Mouse (Mus musculus) forebrain, embryonic 11.5 days (tissue): ENCODE measurements at regions not wholly inside any gene's neighbourhood (a gene's known extent, or its start where the extent isn't known, plus 50 kb on each side); places are given as distances from the start of the nearest gene placed in this dataset.

ENCODE experiments used
- ATAC-seq: fragments of 200-750 bp; cut with Nextera tagmentation; replicated peaks from 2 replicates; pipeline ENCODE4 v1.8.0; 2017; ENCODE audit warnings: moderate TSS enrichment; ENCODE audit not compliant: low FRiP score
- DNase-seq: peaks from one replicate; pipeline ENCODE4 v3.0.0-alpha.2; 2017; ENCODE audit warnings: low spot score
- H3K27ac ChIP-seq: fragments of 300-500 bp; sonication (generic); 2 replicates; pipeline ENCODE4 v1.5.1; 2014; ENCODE audit warnings: low read depth, low read length
- H3K27me3 ChIP-seq: fragments of 300-500 bp; sonication (generic); 2 replicates; pipeline ENCODE4 v1.6.1; 2014; ENCODE audit warnings: mild to moderate bottlenecking, low read length, mixed read lengths; ENCODE audit not compliant: control insufficient read depth, insufficient read depth
- H3K36me3 ChIP-seq: fragments of 300-500 bp; sonication (generic); 2 replicates; pipeline ENCODE4 v1.6.1; 2014; ENCODE audit warnings: mild to moderate bottlenecking, low read length, moderate library complexity, mixed read lengths; ENCODE audit not compliant: control insufficient read depth, insufficient read depth
- H3K4me1 ChIP-seq: fragments of 300-500 bp; sonication (generic); replicated peaks from 2 replicates; pipeline ENCODE4 v1.6.1; 2014; ENCODE audit warnings: low read length, mixed read lengths; ENCODE audit not compliant: control insufficient read depth, insufficient read depth
- H3K4me2 ChIP-seq: fragments of 300-500 bp; sonication (generic); 2 replicates; pipeline ENCODE4 v1.6.1; 2014; ENCODE audit warnings: low read depth, mild to moderate bottlenecking, low read length, moderate library complexity, mixed read lengths; ENCODE audit not compliant: severe bottlenecking
- H3K4me3 ChIP-seq: fragments of 300-500 bp; sonication (generic); 2 replicates; pipeline ENCODE4 v1.5.1; 2014; ENCODE audit warnings: low read depth, low read length
- H3K9ac ChIP-seq: fragments of 300-500 bp; sonication (generic); 2 replicates; pipeline ENCODE4 v1.6.1; 2014; ENCODE audit warnings: low read length
- H3K9me3 ChIP-seq: fragments of 300-500 bp; sonication (generic); 2 replicates; pipeline ENCODE4 v1.6.1; 2016; ENCODE audit warnings: low read length, mixed read lengths; ENCODE audit not compliant: control insufficient read depth
- WGBS: fragments of 180-500 bp; shearing (Covaris S2); extraction: QIAGEN DNeasy Blood & Tissue Kit; methylation state at CpG from one replicate; pipeline ENCODE4 v1.1.7; 2014; 5-methylcytosine and 5-hydroxymethylcytosine counted together

DNA sequence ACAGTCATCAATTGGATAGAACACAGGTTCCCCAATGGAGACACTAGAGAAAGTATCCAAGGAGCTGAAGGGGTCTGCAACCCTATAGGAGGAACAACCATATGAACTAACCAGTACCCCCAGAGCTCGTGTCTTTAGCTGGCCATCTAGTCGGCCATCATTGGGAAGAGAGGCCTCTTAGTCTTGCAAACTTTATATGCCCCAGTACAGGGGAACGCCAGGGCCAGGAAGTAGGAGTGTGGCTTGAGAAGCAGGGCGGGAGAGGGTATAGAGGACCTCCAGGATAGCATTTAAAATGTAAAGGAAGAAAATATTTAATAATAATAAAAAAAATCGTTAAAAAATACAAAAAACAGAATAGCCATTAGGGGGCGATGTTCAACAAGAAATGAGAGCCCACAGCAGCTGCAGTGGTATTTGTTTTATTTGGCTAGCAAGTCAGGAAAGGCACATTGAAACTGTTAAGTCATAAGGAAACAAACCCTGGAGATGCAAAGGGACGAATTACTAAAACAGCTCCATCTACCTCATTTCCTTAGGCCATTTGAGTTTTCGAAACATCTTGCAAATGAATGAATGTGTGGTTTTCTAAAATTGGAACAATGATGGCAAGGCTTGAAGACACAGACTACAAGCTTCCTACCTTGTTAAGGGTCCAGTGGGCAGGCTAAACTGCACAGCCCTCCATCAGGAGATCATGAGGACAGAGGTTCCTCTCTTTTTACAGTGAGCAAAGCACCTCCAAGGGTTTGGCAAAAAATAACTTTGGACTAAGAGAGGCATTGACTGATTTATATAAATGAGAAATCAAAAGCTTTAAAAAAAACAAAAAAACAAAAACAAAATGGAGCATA is 350.7 kb upstream of the Rasa1 start:
- Histone ChIP-seq H3K9me3 (no peaks in the 10 kb centered on the region), H3K27me3 (no peaks in the 10 kb centered on the region), H3K4me2 (no peak overlapping the region), H3K9ac (no peak overlapping the region), H3K27ac (no peak overlapping the region), H3K4me3 (no peak overlapping the region), H3K4me1 (no peaks in the 10 kb centered on the region), H3K36me3 (no peaks in the 10 kb centered on the region)
- 34% methylated on average over 8 of the region's 8 CpGs for WGBS
- DNase-seq (no peak), ATAC-seq (peak; percentile 59; the same call in 1 of the 2 replicates)

GRCm38 (mm10) chr13:85629506-85630175 is 340.7 kb upstream of the Rasa1 start:
- Histone ChIP-seq H3K27ac (no peak overlapping the region), H3K4me1 (no peaks in the 10 kb centered on the region), H3K27me3 (no peaks in the 10 kb centered on the region), H3K4me2 (no peak overlapping the region), H3K9ac (no peak overlapping the region), H3K36me3 (no peaks in the 10 kb centered on the region), H3K4me3 (no peak overlapping the region), H3K9me3 (no peaks in the 10 kb centered on the region)
- 88% methylated on average over 4 of the region's 4 CpGs for WGBS
- DNase-seq = no peak
- ATAC-seq = no peak
